Mouse (Mus musculus): ENCODE data around the gene Rmnd1.

The Rmnd1 gene

GRCm38 (mm10) chr10:4391076-4391475 lies 41.1 kb downstream of the Rmnd1 start:
- no peak for DNase-seq (ENCODE audit: low spot score in 2 of 2)

- DNase-seq (ENCODE audit: low spot score in 2 of 2) = no peak
Observed at GRCm38 (mm10) chr10:4390550-4390949, 41.6 kb downstream of the Rmnd1 start.

DNA sequence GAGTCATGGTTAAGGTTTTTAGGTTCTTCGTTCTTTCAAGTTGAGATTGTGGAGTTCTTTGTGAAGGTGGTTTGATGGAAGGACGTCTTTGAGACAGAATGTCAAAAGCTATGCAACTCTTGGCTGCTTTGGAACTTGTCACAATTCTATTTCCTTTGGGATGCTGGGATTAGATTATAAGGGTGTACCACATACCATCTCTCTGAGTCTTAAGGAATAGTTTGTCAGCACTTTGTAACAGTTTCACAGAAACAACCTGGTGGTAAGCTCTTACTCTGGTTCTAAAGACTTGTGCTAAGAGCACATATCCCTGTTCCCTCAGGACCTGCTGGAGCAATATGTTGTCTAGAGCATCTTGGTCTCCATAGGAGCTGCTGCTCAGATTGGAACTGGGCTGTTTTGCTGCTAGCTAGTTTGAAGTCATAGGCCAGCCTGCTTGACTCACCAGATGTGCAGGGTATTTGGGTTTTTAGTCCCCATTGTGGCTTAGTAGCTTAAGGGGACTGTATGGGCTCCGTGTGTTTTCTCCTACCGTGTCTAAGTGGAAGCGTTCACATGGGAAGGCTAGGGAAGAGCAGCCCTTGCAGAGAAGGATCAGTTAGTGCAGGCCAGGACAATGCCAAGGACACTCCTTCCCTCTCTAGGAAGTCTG lies 42.6 kb downstream of the Rmnd1 start:
- DNase-seq (ENCODE audit: low spot score in 2 of 2) = no peak

DNA sequence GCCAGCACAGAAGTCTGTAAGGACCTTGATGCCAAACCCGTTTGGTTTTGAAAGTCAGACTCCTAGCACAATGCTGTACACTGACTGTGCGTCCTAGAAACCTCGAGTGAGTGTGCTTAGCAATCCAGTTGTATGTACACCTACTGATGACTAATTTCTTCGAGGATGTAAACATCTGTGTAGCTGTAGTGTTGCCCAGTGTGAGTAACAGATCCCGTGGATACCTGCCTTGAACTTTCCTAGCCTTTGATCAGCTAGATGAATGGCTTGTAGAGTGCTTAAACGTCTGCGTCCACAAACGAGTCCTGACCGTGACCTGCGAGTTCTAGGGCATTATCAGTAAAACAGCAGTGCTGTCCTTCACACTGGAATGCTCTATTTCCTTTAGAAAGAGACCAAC lies 43.2 kb downstream of the Rmnd1 start:
- no peak for DNase-seq (ENCODE audit: low spot score in 2 of 2)

DNA sequence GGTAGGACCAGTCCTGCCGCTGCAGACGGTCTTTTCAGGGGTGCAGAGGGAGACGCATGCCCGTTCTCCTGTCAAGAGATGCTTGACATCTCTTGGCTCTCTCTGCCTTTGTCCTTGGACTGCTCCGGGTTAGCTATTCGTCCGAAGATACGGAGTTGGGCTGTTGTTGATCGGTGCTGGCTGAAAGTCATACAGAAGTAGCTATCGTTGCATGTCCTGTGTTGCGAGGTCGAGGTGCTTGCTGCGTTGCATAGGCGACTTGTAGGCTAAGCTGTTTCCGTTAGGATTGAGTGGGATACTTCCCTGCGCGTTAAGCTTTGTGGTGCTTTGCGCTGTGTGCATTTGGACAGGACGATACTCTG lies 43.8 kb downstream of the Rmnd1 start:
- DNase-seq (ENCODE audit: low spot score in 2 of 2) = peak in 1 of 2 experiments; percentile 34

DNA sequence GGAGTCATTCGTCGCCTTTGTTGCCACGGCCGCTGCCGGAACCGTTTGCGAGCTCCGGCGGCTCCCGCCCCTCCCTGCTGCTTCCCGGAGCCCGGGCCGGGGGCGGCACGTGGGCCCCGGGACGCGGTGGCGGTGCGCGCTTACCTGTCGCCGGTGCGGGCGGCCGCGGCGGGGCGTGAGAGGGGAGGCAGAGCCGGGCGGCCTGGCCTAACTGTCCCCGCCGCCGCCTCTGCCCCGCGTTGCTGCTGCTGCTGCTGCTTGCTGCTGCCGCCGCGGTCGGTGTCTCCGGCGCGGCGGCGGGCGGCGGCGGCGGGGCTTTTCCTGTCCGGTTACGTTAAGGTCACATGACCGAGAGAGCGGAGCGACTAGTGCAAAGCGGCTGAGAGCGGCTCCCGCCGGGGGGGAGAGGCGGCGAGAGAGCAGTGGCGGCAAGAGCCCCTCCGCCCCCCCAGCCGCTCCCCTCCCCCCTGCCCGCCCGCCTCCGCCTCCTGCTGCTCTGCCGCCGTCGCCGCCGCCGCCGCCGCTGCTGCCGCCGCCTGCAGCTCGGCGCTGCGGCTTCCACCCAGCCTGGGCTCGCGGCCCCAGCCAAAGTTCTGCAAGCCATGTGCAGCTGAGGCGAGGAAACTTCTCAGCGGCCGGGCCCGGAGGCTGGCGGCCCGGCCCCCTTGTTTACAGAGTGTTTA lies 44.3 kb downstream of the Rmnd1 start, which contains the start of gene Zbtb2:
Zbtb2 (minus strand) TSS at position 408 of the 683 bp plus-strand sequence.
- peak; percentile 37 to 48 for DNase-seq (ENCODE audit: low spot score in 2 of 2)

- DNase-seq (ENCODE audit: low spot score in 2 of 2) = peak; percentile 87 to 92
Observed at GRCm38 (mm10) chr10:4386609-4387591, 45.3 kb downstream of the Rmnd1 start.

GRCm38 (mm10) chr10:4384244-4384643 lies 47.9 kb downstream of the Rmnd1 start:
- DNase-seq (ENCODE audit: low spot score in 2 of 2) = no peak

DNA sequence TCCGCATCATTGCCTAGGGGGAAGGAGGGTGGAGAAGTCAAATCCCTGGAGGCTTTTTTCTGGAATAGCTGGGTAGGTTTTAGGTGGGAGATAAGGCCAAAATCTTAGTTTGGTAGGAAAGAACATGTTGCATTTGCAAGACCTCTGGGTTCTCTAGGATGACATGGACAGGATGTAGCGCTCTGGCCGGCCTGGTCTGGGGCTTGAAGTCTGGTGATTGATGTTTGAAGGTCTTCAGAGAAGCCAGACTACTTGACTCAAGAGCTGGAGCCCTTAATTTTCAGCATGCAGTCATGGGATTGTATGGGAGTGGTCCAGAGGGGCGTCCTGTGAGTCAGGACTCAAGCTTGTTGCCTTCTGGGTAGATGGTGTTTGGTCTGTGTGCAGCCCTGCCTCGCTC lies 51.4 kb downstream of the Rmnd1 start:
- DNase-seq (ENCODE audit: low spot score in 2 of 2) = no peak

- DNase-seq (ENCODE audit: low spot score in 2 of 2) = no peak
Observed at GRCm38 (mm10) chr10:4376931-4377330, 55.3 kb downstream of the Rmnd1 start.

DNA sequence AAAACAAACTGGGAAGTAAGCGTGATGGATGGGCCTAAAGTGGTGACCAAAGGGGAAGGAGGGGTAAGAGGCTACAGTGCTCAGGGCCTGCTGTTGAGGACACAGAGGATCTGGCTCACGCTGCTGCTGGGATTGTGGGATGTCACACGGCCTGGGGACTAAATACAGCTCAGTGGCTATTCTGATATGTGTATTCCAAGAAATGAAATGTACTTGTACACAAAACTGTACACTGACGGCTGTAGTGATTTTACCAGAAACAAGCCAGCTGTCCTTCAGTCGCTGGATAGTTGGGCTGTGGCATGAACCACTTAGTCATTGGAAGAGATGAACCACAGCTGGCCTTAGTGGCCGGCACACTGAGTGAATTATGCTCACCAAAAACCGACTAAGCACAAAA lies 55.7 kb downstream of the Rmnd1 start:
- no peak for DNase-seq (ENCODE audit: low spot score in 2 of 2)

DNA sequence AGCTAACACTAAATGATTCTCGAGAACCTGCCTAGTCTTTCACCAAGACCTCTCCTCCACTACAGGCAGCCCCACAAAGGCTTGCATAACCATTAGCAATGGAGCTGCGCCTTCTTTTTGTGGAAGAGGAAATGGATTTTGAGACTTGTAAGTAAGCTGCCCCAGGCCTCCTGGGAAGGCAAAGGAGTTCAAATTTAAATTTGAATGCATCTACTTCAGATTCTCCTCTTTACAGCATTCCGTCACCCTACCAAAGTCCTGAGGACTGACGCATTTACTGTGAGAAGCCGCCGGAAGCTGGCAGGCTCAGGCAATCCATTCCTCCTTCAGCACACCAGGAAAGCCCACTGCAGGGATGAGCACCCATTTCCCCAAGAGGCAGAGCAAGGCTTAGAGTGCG lies 56.9 kb downstream of the Rmnd1 start:
- DNase-seq (ENCODE audit: low spot score in 2 of 2) = no peak

DNA sequence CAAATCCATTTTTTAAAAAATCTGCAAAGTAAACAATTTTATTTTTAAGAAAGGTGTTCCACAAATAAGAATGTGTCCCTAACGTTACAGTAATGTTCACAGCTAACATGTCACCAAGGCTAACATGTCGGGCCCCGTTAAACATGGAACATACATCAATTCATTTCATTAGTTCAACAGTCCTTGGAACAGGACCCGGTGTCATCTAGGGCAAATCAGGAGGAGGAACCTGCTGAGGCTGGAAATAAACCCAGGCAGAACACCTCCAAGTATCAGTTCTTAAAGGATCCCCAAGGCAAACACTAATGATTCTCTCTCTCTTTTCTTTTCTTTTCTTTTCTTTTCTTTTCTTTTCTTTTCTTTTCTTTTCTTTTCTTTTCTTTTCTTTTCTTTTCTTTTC lies 57.5 kb downstream of the Rmnd1 start:
- no peak for DNase-seq (ENCODE audit: low spot score in 2 of 2)

- DNase-seq (ENCODE audit: low spot score in 2 of 2) = no peak
Observed at GRCm38 (mm10) chr10:4374239-4374638, 57.9 kb downstream of the Rmnd1 start.

DNA sequence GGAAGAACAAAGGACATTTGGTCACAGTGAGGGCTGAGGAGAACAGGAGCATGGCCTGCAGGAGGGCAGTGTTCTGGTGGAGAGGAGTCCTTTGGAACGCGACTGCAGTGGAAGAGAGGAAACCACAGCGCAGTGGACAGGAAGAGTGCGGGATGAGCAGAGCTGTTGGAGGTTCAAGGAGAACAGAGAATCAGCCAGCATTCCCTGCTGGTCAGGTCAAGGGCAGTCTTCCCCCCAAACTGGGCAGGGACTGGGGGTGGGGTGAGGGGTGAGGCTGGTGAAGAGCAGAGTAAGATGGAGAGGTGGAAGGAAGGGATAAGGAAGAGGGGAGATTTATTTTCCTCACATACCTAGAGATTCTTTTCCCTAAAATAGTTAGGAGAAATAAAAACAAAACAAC lies 58.6 kb downstream of the Rmnd1 start:
- no peak for DNase-seq (ENCODE audit: low spot score in 2 of 2)

DNA sequence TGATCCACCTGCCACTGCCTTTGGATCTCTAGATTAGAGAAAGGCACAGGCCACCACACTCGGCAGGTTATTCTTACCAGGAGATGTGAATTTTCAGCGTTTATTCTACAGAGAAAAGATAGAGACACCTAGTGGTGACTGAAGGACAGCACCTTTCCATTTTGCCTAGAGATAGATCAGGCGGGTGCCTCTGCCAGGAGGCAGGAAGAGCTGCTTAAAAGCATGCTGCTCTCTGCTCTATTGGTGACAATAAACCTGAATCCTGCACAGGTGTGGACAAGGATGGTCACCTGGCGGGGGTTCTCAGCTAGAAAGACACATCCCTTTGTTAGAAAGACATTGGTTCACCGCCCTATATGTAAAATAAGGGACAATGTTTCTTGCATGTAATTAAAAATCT lies 60.2 kb downstream of the Rmnd1 start:
- DNase-seq (ENCODE audit: low spot score in 2 of 2) = peak in 1 of 2 experiments; percentile 14

DNA sequence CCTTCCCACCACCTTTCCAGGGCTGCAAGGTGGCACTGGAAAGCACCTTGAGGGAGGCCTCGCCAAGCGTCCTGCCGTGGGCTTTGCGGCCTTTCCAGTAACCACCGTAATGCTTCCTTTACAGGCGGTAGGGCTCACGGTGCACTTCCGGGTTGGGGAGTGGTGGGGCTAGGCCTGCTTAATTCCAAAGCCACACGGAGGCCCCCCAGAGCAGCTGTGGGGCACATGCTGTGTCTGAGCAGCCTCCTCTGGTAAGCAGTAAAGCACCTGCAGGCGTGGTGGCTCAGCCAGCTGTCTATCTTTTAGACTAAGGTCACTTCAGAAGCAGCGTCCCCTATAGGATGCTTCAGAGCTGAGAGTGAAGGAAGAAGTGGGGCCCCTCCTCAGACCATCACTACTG lies 62.1 kb downstream of the Rmnd1 start:
- no peak for DNase-seq (ENCODE audit: low spot score in 2 of 2)

DNA sequence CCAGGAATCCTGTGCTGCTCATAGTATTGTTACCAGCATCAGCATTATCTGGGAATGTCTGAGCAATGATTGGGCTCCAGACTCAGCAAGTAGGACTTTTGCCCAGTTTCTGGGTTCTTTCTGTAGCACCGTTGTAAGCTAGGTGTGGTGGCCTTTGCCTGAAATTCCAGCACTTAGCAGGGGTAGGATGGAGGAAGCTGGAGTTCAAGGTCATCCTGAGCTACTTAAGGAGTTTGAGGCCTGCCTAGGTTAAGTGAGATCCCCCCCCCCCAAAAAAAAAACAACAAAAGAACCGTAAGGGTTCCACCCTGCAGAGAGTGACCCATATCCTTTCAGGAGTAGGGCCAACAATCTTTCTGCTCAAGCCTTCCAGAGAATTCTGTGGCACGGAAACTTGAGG lies 67.6 kb downstream of the Rmnd1 start:
- DNase-seq (ENCODE audit: low spot score in 2 of 2) = no peak

GRCm38 (mm10) chr10:4357435-4357834 lies 74.8 kb downstream of the Rmnd1 start:
- DNase-seq (ENCODE audit: low spot score in 2 of 2) = no peak

- DNase-seq (ENCODE audit: low spot score in 2 of 2) = no peak
Observed at GRCm38 (mm10) chr10:4356640-4357039, 75.5 kb downstream of the Rmnd1 start.

DNA sequence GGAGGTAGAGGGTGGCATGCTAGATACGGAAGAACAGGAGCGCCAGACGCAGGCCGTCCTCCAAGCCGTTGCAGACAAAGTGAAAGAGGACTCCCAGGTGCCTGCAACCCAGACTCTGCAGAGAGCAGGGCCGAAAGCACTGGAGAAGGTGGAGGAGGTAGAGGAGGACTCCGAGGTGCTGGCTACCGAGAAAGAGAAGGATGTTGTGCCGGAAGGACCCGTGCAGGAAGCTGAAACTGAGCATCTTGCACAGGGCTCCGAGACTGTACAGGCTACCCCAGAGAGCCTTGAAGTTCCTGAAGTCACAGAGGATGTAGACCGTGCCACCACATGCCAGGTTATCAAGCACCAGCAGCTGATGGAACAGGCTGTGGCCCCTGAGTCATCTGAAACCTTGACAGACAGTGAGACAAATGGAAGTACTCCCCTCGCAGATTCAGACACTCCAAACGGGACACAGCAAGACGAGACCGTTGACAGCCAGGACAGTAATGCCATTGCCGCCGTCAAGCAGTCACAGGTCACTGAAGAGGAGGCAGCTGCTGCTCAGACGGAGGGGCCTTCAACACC lies 76.2 kb downstream of the Rmnd1 start:
- no peak for DNase-seq (ENCODE audit: low spot score in 2 of 2)
